Mouse (Mus musculus) megakaryocyte progenitor cell, adult 5-6 weeks (primary cell): ENCODE data around the gene Ngb. TPM values are rescaled to one million over a fixed set of nuclear protein-coding genes. Genes with fewer than 3 reads are reported as not detected.

Experiments
- ATAC-seq: replicated peaks from 2 replicates; pipeline ENCODE4 v1.8.0; 2016; ENCODE audit warnings: mild to moderate bottlenecking, moderate TSS enrichment, inconsistent platforms; ENCODE audit not compliant: poor library complexity
- total RNA-seq, 2 experiments: library from RNA; stranded (forward) in 1 of 2; stranded (reverse) in 1 of 2; fragments of 157-497, 149-512 nt in 1 of 2; fragments of 200-1000 nt in 1 of 2; gene quantifications; 2 replicates each; pipeline versions ENCODE4 v1.2.3 to v1.2.4; 2015 to 2017

Ngb gene
- total RNA-seq, 2 experiments from 2014 or later: 0.75 TPM; not detected in 1

DNA sequence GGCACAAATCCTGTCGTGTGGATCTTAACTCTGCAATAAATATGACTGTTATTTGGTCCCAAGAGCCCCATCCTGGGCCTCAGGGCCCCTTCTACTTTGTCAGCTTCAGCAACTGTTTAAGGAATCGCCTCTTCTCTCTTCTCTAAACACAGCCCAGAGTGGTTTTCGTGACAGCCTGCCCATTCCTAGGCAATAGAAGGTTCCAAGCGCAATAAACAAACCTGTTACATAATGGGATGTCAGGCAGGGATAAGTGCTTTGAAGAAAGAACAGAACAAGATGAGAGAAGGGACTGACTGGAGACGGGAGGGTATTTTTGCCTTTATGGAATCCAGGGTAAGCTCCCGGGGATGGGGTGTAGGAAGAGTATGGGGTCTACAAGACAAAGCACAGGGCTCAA, 8.7 kb downstream of the Ngb start:
- no peak for ATAC-seq

GRCm38 (mm10) chr12:87093249-87093648, 9.1 kb downstream of the Ngb start:
- no peak for ATAC-seq

GRCm38 (mm10) chr12:87091916-87092315, 10.4 kb downstream of the Ngb start:
- ATAC-seq: no peak

DNA sequence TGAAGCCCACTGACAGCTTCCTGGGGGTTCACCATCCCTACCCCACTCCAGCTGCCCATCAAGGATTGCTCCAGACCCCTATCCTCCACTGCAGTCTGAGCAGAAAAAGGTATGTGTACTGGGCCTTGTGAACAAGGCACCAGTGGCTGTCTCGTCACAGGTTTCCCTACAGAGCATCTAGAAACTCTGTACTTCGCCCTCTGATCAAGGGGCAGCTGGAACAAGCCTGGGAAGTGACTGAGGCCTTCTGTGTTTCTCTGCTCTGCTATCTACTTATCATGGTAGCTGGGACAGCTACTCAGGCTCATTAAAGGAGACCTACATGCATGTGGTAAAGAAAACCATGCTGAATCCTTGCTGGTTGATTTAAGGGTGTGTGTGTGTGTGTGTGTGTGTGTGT, 12.6 kb downstream of the Ngb start:
- no peak for ATAC-seq

DNA sequence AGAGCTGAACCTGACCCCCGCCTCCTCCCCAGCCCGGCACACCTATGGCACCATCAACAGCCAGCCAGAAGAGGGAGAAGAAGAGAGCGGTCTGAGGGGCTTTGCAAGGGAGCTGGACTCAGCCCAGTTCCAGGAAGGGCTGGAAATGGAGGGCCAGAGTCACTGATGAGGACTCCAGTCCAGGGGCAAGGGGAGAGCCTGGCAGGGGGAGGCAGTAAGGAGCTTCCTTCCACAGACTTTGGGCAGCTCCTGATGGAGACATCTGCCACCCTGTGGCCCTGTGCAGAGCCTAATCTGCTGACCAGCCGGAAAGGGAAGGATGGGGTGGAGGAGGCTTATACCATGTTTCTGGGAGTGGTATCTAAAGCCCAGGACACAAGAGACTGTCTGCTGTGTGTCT, 13.1 kb downstream of the Ngb start:
- no peak for ATAC-seq

GRCm38 (mm10) chr12:87088331-87088730, 14.0 kb downstream of the Ngb start:
- peak; percentile 61 for ATAC-seq

DNA sequence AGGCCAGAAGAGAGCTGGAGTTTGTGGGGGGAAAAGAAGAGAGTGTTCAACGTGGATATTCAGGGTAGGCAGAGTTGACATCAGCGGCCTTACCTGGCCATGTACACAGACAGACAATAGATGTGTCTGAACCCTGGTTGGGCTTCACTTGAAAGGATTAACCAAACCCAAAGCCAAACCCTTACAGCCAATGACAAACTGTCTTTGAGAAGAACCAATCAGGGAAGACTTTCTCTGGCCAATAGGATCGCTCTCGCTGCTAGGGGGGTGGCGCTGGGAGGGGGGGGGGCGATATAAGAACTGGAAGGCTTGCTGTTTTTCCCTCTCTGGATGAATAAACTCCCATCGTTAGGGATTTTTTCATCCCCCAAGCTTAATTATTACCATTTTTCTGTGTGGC, 15.1 kb downstream of the Ngb start:
- no peak for ATAC-seq

GRCm38 (mm10) chr12:87082797-87083196, 19.5 kb downstream of the Ngb start:
- ATAC-seq: no peak

GRCm38 (mm10) chr12:87076610-87077009, 25.7 kb downstream of the Ngb start:
- no peak for ATAC-seq

- no peak for ATAC-seq
These were observed 31.8 kb downstream of the Ngb start for GRCm38 (mm10) chr12:87070520-87070919.

DNA sequence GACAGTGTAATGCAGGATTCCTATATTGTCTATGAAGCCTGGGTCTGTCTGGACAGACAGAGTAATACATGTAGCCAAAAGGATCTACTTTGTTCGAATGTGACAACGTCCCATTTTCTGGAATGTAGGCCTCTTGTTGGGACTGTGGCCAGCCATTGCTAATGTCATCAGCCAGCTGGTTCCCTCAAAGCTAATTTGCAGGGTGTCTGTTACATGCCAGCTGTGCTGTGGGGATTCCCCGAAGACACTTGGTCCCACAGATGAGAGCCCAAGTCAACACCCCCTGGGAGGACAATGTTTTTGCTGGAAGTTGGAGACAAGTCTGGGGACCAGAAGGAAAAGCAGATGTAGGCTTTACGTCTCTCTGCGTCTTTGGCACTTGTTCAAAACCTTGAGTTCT, 35.9 kb downstream of the Ngb start:
- ATAC-seq: no peak

DNA sequence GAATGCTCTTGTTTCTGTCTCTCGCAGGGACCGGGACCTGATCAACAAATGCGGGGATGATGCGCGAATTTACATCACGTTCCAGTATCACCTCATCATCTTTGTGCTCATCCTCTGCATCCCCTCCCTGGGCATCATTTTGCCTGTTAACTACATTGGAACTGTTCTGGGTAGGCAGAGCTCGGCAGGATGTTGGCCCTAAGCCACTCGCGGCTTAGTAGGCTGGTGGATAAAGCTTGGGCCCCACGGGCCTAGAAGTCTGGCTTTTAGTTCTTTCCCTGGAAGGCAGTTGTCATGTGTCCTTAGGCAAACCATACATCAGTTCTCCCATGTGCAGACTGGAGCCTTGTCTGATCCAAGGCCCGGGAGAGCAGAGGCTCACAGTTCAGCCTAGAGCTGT, 36.9 kb downstream of the Ngb start:
- no peak for ATAC-seq

DNA sequence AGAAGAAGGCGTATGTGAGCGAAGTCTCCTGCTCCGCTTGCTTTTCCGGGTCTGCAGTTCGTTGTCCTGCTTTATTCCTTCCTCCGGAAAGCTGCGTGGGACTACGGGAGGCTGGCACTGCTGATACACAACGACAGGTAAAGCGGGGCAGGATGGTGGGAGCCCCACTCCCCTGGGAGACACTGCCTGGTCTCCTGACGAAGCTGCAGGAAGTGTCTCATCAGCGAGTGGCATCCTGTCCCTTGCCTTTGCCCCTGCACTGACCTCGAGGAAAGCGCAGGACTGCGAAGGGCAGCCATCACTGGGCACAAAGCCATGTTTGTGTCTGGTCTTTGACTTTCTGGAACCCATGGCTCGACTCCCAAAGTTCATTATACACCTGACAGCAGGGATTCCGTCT, 45.3 kb downstream of the Ngb start:
- no peak for ATAC-seq

DNA sequence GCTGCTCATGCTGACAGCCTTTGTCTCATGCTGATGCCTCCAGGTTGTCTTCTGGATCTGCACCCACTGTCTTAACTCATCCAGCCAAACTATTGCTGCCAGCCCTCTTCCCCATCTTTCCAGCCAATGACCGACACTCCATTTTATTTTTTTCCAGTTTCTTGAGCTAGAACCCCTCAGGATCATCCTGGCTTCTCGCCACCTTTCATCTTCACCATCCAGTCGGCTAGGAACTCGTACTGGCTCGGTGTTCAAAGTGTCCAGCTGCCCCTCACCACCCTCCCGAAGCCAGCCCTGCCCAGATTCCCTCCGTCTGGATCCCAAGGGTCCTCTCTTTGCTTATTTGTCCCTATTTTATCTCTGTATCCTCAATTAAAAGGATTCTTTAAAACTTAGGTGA, 47.5 kb downstream of the Ngb start:
- ATAC-seq: no peak

- peak; percentile 92 for ATAC-seq
These were observed 49.5 kb downstream of the Ngb start for GRCm38 (mm10) chr12:87052661-87053321.

- no peak for ATAC-seq
These were observed 54.8 kb downstream of the Ngb start for GRCm38 (mm10) chr12:87047536-87047935.

Other genes starting within 250 kb of the Ngb start
- gene Irf2bpl, start 217.7 kb downstream of the Ngb start, total RNA-seq (2015): 1.4 and 1.8 TPM in 2 replicates
- gene Irf2bpl, start 217.7 kb downstream of the Ngb start, total RNA-seq (2017): 1.6 and 1.7 TPM in 2 replicates
- gene Cipc, start 155.5 kb downstream of the Ngb start, total RNA-seq (2015): 16.7 and 22.0 TPM in 2 replicates
- gene Cipc, start 155.5 kb downstream of the Ngb start, total RNA-seq (2017): 17.6 and 23.7 TPM in 2 replicates
- not detected in 2 replicates for gene Zdhhc22, start 112.1 kb downstream of the Ngb start, total RNA-seq (2015)
- not detected in 2 replicates for gene Zdhhc22, start 112.1 kb downstream of the Ngb start, total RNA-seq (2017)
- not detected in 2 replicates for gene Tmem63c, start 81.2 kb downstream of the Ngb start, total RNA-seq (2015)
- gene Tmem63c, start 81.2 kb downstream of the Ngb start, total RNA-seq (2017): not detected in 2 replicates
- gene Gstz1, start 44.6 kb upstream of the Ngb start, total RNA-seq (2015): 30.9 and 31.3 TPM in 2 replicates
- 26.1 and 27.1 TPM in 2 replicates for gene Gstz1, start 44.6 kb upstream of the Ngb start, total RNA-seq (2017)
- 6.4 and 7.7 TPM in 2 replicates for gene Pomt2, start 45.4 kb upstream of the Ngb start, total RNA-seq (2015)
- 10.3 and 10.9 TPM in 2 replicates for gene Pomt2, start 45.4 kb upstream of the Ngb start, total RNA-seq (2017)
- 0.61 and 1.2 TPM in 2 replicates for gene Samd15, start 97.2 kb upstream of the Ngb start, total RNA-seq (2015)
- gene Samd15, start 97.2 kb upstream of the Ngb start, total RNA-seq (2017): 0.47 and 0.75 TPM in 2 replicates
- gene Tmed8, start 97.9 kb upstream of the Ngb start, total RNA-seq (2015): 5.9 and 7.0 TPM in 2 replicates
- gene Tmed8, start 97.9 kb upstream of the Ngb start, total RNA-seq (2017): 6.5 and 7.5 TPM in 2 replicates
- 0.30 TPM in 1 of 2 replicates, not detected in the other for gene Noxred1, start 136.2 kb upstream of the Ngb start, total RNA-seq (2015)
- gene Noxred1, start 136.2 kb upstream of the Ngb start, total RNA-seq (2017): 0.24 and 0.50 TPM in 2 replicates
- gene Vipas39, start 163.7 kb upstream of the Ngb start, total RNA-seq (2015): 40.1 and 42.7 TPM in 2 replicates
- gene Vipas39, start 163.7 kb upstream of the Ngb start, total RNA-seq (2017): 24.7 and 29.4 TPM in 2 replicates
- gene Ahsa1, start 163.9 kb upstream of the Ngb start, total RNA-seq (2015): 97.9 and 114 TPM in 2 replicates
- 313 and 335 TPM in 2 replicates for gene Ahsa1, start 163.9 kb upstream of the Ngb start, total RNA-seq (2017)
- gene Ism2, start 197.2 kb upstream of the Ngb start, total RNA-seq (2015): not detected in 2 replicates
- not detected in 2 replicates for gene Ism2, start 197.2 kb upstream of the Ngb start, total RNA-seq (2017)